Mouse (Mus musculus) gastrocnemius, adult 2 months (tissue): Measurements from ENCODE around the gene Auts2. TPM values are rescaled to one million over a fixed set of nuclear protein-coding genes. Genes with fewer than 3 reads are reported as not detected.

Experiments used
- DNase-seq: peaks from one replicate; pipeline ENCODE4 v3.0.0; 2022
- H3K27ac ChIP-seq: fragments of 200-600 bp; 2 replicates; pipeline ENCODE4 v1.8.1; 2022; ENCODE audit warnings: mild to moderate bottlenecking
- H3K4me3 ChIP-seq: fragments of 200-600 bp; 2 replicates; pipeline ENCODE4 v1.8.1; 2022; ENCODE audit warnings: mild to moderate bottlenecking, moderate library complexity
- CTCF ChIP-seq: fragments of 200-600 bp; IDR thresholded peaks from 2 replicates; pipeline ENCODE4 v1.8.1; 2022; ENCODE audit warnings: antibody characterized with exemption, mild to moderate bottlenecking, moderate library complexity
- intact Hi-C: fragments of 180-260 bp; cut with DNase I; formaldehyde crosslinking; loops from one replicate; pipeline ENCODE4 v1.15.1; 2025
- total RNA-seq, 2 experiments: library from RNA; stranded (reverse); gene quantifications; 2 replicates each; pipeline ENCODE4 v1.2.3; 2021

Auts2 gene
- total RNA-seq, 2 experiments from 2014 or later: 13.0 to 31.1 TPM

DNA sequence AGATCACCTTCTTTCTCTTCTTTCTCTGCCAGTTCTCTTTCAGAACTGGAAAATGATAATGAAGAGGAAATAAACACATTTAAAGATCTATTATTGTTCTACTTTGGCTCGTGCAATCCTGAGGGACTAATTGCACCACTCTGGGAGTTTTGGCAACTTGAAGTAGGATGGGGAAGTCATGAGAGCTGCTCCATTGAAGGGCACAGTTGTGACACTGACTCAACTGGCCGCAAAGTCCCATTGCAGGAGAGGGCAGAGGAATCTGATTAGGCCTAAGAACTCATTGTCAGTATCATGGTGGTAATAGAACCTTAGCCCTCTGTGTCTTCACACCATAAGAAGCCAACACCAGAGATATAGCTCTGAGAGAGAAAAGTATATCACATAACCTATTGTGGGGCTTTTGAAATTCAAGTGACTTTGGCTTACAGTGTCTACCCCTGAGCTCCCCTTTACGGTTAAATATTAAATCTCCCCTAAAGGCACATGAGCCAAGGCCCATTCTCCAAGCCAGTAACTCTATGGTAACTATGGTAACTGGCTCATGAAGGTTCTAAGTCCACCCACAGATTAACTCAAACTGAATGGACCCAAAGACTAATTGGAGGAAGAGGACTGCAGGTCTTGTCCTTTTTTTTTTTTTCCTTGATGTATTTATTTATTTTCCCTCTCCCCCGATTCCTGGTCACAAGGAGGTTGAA is 358.6 kb downstream of the Auts2 start:
- TF ChIP-seq CTCF: no peak
- no peak overlapping the region for H3K4me3 ChIP-seq
- intact Hi-C loops: no loop called here
- no peak overlapping the region for H3K27ac ChIP-seq
- DNase-seq: no peak

DNA sequence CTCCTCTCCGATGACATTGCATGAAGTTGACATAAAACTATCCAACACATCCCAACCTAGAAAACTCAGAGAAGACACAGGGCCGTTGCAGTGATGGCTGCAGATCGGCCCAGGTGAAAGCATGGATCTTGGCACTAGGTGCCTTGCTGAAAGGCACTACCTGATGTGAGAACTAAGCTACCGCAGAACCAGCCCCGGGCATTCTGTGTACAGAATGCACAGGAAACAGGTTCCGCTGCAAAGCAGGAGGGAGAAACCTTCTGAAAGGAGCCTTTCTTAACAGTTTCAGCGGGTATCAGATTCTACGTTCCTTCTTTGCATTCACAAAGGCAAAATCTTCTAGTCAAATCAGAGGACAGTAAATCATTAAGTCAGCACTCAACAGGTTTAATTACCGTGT is 361.1 kb downstream of the Auts2 start:
- Histone ChIP-seq H3K27ac (no peak overlapping the region), H3K4me3 (no peak overlapping the region)
- TF ChIP-seq CTCF: no peak
- intact Hi-C loops: no loop called here
- no peak for DNase-seq

DNA sequence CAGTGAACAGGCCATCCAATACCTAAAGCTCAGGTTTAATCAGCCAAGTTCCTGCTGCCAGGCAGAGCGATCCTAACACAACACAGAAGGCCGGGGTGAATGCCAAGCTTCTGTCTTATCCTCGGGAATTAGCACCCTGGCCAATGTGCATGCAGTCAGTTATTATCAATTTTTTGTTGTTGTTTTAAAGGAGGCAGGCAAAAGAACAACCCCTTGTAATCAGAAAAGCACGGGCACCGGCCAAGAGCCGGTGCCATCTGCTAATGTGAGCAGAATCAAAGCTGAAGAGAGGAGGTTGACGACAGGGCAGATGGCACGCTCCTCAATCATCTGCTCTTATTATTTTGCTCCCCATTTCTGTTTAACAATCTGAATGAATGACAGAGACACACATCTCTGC is 373.1 kb downstream of the Auts2 start:
- no peak for TF ChIP-seq CTCF
- intact Hi-C loops: no loop called here

DNA sequence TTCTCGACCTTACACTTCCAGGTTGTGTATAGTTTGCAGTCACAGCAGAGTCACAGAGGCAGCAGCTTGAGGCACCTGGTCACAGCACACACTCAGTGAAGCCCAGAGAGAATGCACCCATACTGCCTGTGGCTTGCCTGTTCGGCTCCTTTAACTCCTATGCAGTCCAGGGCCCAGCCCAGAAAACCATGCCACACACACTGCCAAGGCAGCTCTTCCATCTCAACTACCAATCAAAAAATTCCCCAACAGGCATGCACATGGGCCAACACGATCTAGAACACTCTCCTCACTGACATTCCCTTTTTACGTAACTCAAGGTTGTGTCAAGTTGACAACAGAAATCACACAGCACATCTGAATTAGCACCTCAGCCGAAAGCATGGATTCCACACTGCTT is 374.3 kb downstream of the Auts2 start:
- Histone ChIP-seq H3K4me3 (no peak overlapping the region), H3K27ac (no peak overlapping the region)
- no peak for TF ChIP-seq CTCF
- DNase-seq: no peak
- intact Hi-C loops: no loop called here

More for the DNA sequence above, 373.1 kb downstream of the Auts2 start:
- no peak overlapping the region for H3K27ac ChIP-seq
- no peak overlapping the region for H3K4me3 ChIP-seq
- no peak for DNase-seq

DNA sequence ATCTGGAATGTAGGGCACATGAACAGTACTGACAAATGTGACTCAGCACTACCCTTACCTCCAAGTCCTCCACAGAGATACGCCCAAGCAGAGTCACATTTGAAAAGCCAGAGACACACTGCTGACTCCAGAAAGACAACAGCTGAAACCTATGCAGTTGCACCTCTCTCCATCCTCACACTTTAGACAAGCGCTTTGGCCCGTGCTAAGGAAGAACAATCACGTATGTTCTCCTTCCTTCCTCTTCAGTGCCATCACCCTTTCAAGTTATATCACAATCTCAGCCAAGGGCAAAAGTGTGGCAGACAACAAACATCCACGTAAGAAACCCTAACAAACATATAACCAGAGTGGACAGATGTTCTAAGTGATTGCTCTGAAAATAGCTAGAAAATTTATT is 374.9 kb downstream of the Auts2 start:
- no peak for DNase-seq
- TF ChIP-seq CTCF: no peak
- H3K27ac ChIP-seq: no peak overlapping the region
- H3K4me3 ChIP-seq: no peak overlapping the region
- intact Hi-C loops: no loop called here

DNA sequence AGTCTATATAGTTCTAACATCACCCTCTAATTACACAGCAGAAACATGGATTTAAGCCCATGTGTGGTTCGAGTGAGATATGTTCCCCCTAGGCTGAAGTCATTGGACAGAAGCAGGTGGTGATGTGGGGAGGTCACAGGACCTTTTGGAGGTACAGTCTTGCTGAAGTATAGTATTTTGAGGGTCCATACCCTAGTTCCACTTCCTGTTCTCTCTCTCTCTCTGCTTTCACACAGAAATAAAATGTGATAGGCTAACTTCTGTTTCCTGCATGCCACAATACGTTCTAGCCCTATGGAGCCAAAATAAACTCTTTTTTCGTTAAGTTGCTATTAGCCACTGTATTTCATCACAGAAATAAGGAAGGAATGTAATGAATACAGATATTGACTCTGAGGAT is 376.6 kb downstream of the Auts2 start:
- no peak overlapping the region for H3K27ac ChIP-seq
- DNase-seq: no peak
- intact Hi-C loops: no loop called here
- H3K4me3 ChIP-seq: no peak overlapping the region
- no peak for TF ChIP-seq CTCF

DNA sequence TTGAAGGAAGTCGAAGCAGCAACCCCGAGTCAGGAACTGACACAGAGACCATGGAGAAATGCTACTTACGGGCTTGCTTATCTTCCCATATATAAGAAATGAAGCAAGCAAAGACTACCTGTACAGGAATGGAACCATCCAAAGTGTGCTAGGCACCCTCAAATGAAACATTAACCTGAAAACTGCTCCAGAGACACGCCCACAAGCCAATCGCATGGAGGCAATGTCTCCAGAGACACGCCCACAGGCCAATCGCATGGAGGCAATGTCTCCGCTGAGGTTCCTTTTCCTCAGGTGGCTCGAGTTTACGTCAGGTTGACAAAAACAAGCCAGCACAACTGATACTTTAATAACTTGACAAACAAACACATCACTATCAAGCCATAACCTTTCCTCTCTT is 379.2 kb downstream of the Auts2 start:
- Histone ChIP-seq H3K27ac (no peak overlapping the region), H3K4me3 (no peak overlapping the region)
- intact Hi-C loops: no loop called here
- no peak for TF ChIP-seq CTCF
- no peak for DNase-seq

DNA sequence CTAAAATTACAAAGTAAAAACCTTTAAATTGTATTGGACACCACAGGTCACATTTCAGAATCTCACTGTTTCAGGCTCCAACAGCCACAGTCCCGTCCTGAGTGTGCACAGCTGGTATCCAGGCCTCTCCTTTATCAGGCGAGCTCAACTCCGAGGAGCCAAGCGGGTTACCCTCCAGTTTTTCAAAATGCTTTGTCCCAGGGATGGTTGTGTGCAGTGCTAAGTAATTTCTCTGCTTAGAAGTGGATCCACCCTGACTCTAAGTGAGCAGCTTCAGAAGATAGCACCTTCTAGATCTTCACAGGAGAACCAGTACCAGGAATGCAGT is 381.0 kb downstream of the Auts2 start:
- Histone ChIP-seq H3K4me3 (no peak overlapping the region), H3K27ac (no peak overlapping the region)
- TF ChIP-seq CTCF: no peak
- no peak for DNase-seq
- intact Hi-C loops: no loop called here

DNA sequence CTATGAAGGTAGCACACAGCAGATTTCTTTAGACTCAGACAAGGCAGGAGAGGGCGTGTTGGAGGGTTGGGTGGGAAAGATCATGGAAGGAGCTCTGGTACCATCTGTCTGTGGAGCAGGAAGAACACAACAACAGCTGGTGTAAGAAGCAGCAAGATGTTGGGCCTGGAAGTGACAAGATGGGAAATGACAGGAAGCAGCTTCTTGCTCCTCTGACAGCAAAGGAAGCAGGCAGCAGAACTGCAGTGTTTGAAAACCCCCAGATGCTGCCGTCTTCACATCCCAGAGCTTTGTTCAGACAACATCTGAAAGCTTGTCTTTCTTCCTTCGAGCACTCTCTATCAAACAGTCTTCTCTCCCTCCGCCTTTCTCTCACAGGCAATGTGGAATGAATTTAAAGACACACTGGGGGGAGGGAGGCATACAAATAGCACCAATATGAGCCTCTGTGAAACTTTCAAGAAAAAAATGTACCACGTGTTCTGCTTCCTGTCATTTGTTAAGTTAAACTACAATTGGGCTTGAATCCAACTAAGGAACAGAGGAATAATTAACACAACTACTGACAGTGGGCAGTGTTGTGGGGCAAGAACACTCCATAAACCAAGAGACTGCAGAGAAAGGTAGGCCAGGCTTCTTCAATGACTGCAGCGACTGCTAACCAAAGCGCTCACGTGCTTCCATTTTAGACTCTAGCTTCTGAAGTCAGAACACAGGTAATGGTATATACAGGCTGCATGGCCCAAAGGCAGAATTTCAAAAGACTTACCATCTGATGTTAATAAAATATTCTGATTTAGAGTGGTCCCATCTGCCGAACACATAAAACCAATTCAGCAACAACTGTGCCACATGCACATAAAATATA is 381.6 kb downstream of the Auts2 start:
- Histone ChIP-seq H3K27ac (no peak overlapping the region), H3K4me3 (no peak overlapping the region)
- intact Hi-C loops: no loop called here
- no peak for TF ChIP-seq CTCF
- DNase-seq: no peak

DNA sequence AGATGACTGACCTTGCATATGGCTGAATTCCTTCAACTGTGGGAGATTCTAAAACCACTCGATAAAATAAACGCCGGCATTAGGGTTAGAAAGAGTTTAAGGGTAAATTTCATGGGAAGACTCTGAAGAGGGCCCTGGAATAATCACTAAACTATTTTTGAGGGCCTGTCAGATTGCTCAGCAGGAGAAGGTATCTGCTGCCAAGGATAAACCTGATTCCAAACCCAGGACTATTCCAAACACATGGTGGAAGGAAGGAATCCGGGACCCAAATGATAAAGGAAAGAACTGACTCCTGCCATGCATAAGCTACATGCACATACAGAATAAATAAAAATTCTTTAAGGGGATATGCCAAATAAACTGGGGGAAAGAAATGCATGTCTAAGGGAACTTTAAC is 399.0 kb downstream of the Auts2 start:
- Histone ChIP-seq H3K4me3 (no peak overlapping the region), H3K27ac (no peak overlapping the region)
- no peak for DNase-seq
- TF ChIP-seq CTCF: no peak
- intact Hi-C loops: no loop called here

DNA sequence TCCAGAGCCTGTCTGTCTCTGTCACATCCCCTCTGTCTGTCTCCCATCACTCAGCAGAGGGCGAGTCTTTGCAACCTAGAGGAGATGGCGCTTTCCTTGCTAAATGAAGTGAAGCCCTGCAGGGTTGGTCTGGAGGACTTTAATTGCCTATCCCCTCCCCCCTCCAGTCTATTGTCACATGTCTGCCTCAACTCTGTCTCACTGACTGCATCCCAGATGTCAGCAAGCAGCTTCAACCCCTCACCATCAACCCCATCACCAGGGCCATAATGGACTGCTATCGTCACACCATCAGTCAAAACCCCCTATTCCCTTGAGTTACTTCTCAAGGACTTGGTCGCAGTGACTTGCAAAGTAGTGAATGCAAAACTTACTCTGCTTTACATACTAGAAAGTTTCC is 402.3 kb downstream of the Auts2 start:
- no peak overlapping the region for H3K4me3 ChIP-seq
- TF ChIP-seq CTCF: no peak
- H3K27ac ChIP-seq: no peak overlapping the region
- intact Hi-C loops: no loop called here
- DNase-seq: no peak

DNA sequence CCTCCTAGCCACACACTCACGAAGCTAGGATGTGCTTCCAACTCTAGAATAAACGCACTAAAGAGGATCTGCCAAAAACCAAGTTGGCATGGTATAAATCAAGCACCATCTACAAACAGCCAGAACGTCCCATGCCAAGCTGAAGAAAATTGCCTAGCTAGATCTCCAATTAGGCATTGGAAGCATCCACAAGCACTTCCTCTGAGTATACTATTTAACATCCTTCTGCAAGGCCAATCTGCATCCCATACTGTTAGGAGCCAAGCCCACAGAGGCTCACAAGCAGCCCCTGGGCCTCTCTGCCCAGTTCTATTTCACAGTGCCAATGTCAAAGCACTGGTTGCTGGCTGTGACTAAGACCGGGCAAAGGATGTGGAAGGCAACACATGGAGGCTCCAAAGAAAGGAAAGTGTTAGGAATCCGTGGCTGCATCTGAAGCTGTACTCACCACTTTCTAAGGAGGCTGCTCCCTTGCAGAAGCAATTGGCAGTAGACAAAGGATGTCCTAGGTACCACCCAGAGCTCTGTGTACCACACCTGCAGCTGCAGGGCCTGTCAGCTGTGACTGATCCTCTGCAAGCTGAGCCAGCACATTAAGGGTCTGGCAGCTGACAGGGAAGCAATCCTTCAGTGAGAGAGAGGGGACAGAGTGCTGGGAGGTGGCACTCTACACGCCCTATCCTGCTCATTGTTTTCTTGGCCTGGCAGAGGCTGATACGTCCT is 407.0 kb downstream of the Auts2 start:
- Histone ChIP-seq H3K27ac (no peak overlapping the region), H3K4me3 (no peak overlapping the region)
- TF ChIP-seq CTCF: no peak
- DNase-seq: no peak
- intact Hi-C loops: no loop called here

DNA sequence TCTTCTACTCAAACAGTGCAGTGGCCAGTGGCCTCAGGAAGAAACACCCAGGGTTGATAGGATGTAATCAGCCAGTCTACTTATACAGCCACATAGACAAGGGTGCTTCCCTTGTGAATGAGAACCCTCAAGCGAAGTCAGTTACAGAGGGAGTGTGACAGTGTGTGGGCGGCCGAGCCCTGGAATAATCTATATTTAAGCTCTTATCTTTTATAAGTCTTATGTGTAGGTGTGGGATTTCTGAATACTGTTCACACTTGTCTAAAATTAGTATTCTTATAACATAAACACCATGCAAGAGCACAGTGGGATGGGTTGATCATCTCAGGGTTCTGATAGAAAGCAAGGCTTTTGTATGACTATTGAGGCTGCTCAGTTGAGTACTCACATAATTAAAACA is 411.2 kb downstream of the Auts2 start:
- no peak for TF ChIP-seq CTCF
- H3K4me3 ChIP-seq: no peak overlapping the region
- H3K27ac ChIP-seq: no peak overlapping the region
- intact Hi-C loops: no loop called here
- DNase-seq: no peak
